Mouse (Mus musculus) lung, adult 18-20 months (tissue): ENCODE measurements around the gene Polr2l.
A peak's percentile ranks its signal among the peaks of the same experiment; 100 is the strongest.

Experiments used
- DNase-seq, 2 experiments: peaks; one replicate each; pipeline ENCODE4 v3.0.0; 2022; ENCODE audit warnings: mixed read lengths in 2 of 2

Gene Polr2l

GRCm38 (mm10) chr7:141467230-141468030 lies 7.5 kb downstream of the Polr2l start, which contains the start of gene Cd151:
Gene Cd151, plus strand, starts transcription at chr7:141467392.
- DNase-seq = peak; percentile 92 to 95

- DNase-seq = no peak
These were observed 8.3 kb downstream of the Polr2l start for GRCm38 (mm10) chr7:141466607-141467148.

GRCm38 (mm10) chr7:141466045-141466394 lies 8.9 kb downstream of the Polr2l start:
- peak; percentile 62 to 68 for DNase-seq

- peak in 1 of 2 experiments; percentile 15 for DNase-seq
These were observed 9.4 kb downstream of the Polr2l start for GRCm38 (mm10) chr7:141465388-141466044.

GRCm38 (mm10) chr7:141464603-141465201 lies 10.2 kb downstream of the Polr2l start:
- peak; percentile 72 to 78 for DNase-seq

- peak; percentile 91 to 92 for DNase-seq
These were observed 10.9 kb downstream of the Polr2l start for GRCm38 (mm10) chr7:141463824-141464602.

GRCm38 (mm10) chr7:141462333-141462821 lies 12.6 kb downstream of the Polr2l start:
- DNase-seq = peak; percentile 89 to 93

- DNase-seq = peak; percentile 53 to 57
These were observed 13.2 kb downstream of the Polr2l start for GRCm38 (mm10) chr7:141461521-141462332.

GRCm38 (mm10) chr7:141460391-141461113 lies 14.4 kb downstream of the Polr2l start, which contains the start of gene Cracr2b:
Gene Cracr2b, plus strand, starts transcription at chr7:141461094.
- peak; percentile 83 to 90 for DNase-seq

- DNase-seq = no peak
These were observed 14.9 kb downstream of the Polr2l start for GRCm38 (mm10) chr7:141460001-141460390.

GRCm38 (mm10) chr7:141459301-141459711 lies 15.6 kb downstream of the Polr2l start:
- no peak for DNase-seq

- no peak for DNase-seq
These were observed 16.3 kb downstream of the Polr2l start for GRCm38 (mm10) chr7:141458661-141459060.

GRCm38 (mm10) chr7:141457986-141458660 lies 16.8 kb downstream of the Polr2l start:
- peak in 1 of 2 experiments; percentile 66 for DNase-seq

GRCm38 (mm10) chr7:141457236-141457635 lies 17.7 kb downstream of the Polr2l start:
- DNase-seq = no peak

- DNase-seq = peak; percentile 75 to 82
These were observed 18.2 kb downstream of the Polr2l start for GRCm38 (mm10) chr7:141456739-141457138.

- peak; percentile 90 to 94 for DNase-seq
These were observed 19.2 kb downstream of the Polr2l start for GRCm38 (mm10) chr7:141455610-141456314.

GRCm38 (mm10) chr7:141454967-141455551 lies 19.9 kb downstream of the Polr2l start, which contains the start of gene Pnpla2:
Gene Pnpla2, plus strand, starts transcription at chr7:141455198.
- DNase-seq = peak; percentile 96 to 98

GRCm38 (mm10) chr7:141453636-141454035 lies 21.3 kb downstream of the Polr2l start:
- DNase-seq = no peak

GRCm38 (mm10) chr7:141451928-141452327 lies 23.0 kb downstream of the Polr2l start:
- DNase-seq = no peak
